Mouse (Mus musculus): ENCODE measurements at regions not wholly inside any gene's neighbourhood (a gene's known extent, or its start where the extent isn't known, plus 50 kb on each side); places are given as distances from the start of the nearest gene placed in this dataset.

GRCm38 (mm10) chr8:78877423-78877822 lies 56.5 kb upstream of the Lsm6 start:
- no peak for DNase-seq

- DNase-seq, result no peak
Observed at GRCm38 (mm10) chr8:78889708-78890107, 68.8 kb upstream of the Lsm6 start.

GRCm38 (mm10) chr8:78890571-78890970 lies 69.6 kb upstream of the Lsm6 start:
- no peak for DNase-seq

GRCm38 (mm10) chr8:78899887-78900286 lies 78.9 kb upstream of the Lsm6 start:
- peak; percentile 70 for DNase-seq

GRCm38 (mm10) chr8:78903034-78903433 lies 82.1 kb upstream of the Lsm6 start:
- DNase-seq, result no peak

GRCm38 (mm10) chr8:78907918-78908317 lies 87.0 kb upstream of the Lsm6 start:
- DNase-seq, result no peak

- no peak for DNase-seq
Observed at GRCm38 (mm10) chr8:78911288-78911873, 90.4 kb upstream of the Lsm6 start.

GRCm38 (mm10) chr8:78912470-78912869 lies 91.5 kb upstream of the Lsm6 start:
- DNase-seq, result no peak

GRCm38 (mm10) chr8:78913823-78914222 lies 92.9 kb upstream of the Lsm6 start:
- DNase-seq, result no peak

- DNase-seq, result no peak
Observed at GRCm38 (mm10) chr8:78930610-78931397, 97.4 kb upstream of the Zfp827 start.

- no peak for DNase-seq
Observed at GRCm38 (mm10) chr8:78932069-78932468, 96.2 kb upstream of the Zfp827 start.

- no peak for DNase-seq
Observed at GRCm38 (mm10) chr8:78940049-78940448, 88.2 kb upstream of the Zfp827 start.

GRCm38 (mm10) chr8:78941558-78941957 lies 86.7 kb upstream of the Zfp827 start:
- DNase-seq, result no peak

- DNase-seq, result no peak
Observed at GRCm38 (mm10) chr8:78944367-78944766, 83.9 kb upstream of the Zfp827 start.

- no peak for DNase-seq
Observed at GRCm38 (mm10) chr8:78945607-78946006, 82.6 kb upstream of the Zfp827 start.

GRCm38 (mm10) chr8:78946085-78946484 lies 82.2 kb upstream of the Zfp827 start:
- no peak for DNase-seq

- no peak for DNase-seq
Observed at GRCm38 (mm10) chr8:78975034-78975433, 53.2 kb upstream of the Zfp827 start.
